ENCODE assay signal across 13 mouse cellular contexts in genomic region chr13:99307930-99308359, GRCm38 (mm10). TPM values are rescaled to one million over a fixed set of nuclear protein-coding genes. Genes with fewer than 3 reads are reported as not detected.
A peak's percentile ranks its signal among the peaks of the same experiment; 100 is the strongest.
DNase-seq lines count a peak whose midpoint lies in the region; ATAC-seq and TF ChIP-seq lines count a peak whose summit lies in the region.
"Had no signal": no experiment of that assay in that cellular context is flagged by ENCODE, and none has a peak within 500 bp of the region (broad histone marks: within the 10 kb centered on the region; RNA-seq: fewer than 3 reads in every experiment).

No protein-coding gene starts in this region.

- no peaks in the 10 kb centered on the region for H3K9me3 ChIP-seq in stomach, postnatal 0 days (ENCODE audit: control insufficient read depth, low read length)
- H3K9me3 ChIP-seq in midbrain, embryonic 15.5 days = no peaks in the 10 kb centered on the region
- H3K9me3 ChIP-seq: embryonic facial prominence, embryonic 15.5 days; limb, embryonic 12.5 days; midbrain, embryonic 12.5 days had no signal

- TF ChIP-seq CTCF in gastrocnemius, adult 2 months (IDR thresholded peaks at IDR 0.05) = no peak
- no peak for TF ChIP-seq CTCF in stomach, postnatal 0 days (IDR thresholded peaks at IDR 0.05; ENCODE audit: low read depth)

- no peaks in the 10 kb centered on the region for H3K36me3 ChIP-seq in stomach, postnatal 0 days (ENCODE audit: control insufficient read depth, insufficient read depth, low read length)
- no peaks in the 10 kb centered on the region for H3K36me3 ChIP-seq in midbrain, embryonic 15.5 days (replicated peaks)
- H3K36me3 ChIP-seq: embryonic facial prominence, embryonic 15.5 days; limb, embryonic 12.5 days; midbrain, embryonic 12.5 days had no signal

- no peak overlapping the region for H3K4me2 ChIP-seq in stomach, postnatal 0 days (replicated peaks; ENCODE audit: low read depth)
- no peak overlapping the region for H3K4me2 ChIP-seq in midbrain, embryonic 15.5 days
- H3K4me2 ChIP-seq: embryonic facial prominence, embryonic 15.5 days; limb, embryonic 12.5 days; midbrain, embryonic 12.5 days had no signal

- intact Hi-C loops in gastrocnemius, adult 2 months (cut with DNase I) = no loop called here
- intact Hi-C loops in gastrocnemius, postnatal 14 days (cut with DNase I; ENCODE audit: low total_unique reads) = no loop called here
- intact Hi-C loops in heart, postnatal 10 days (cut with DNase I) = no loop called here

- H3K4me3 ChIP-seq in gastrocnemius, adult 2 months = no peak overlapping the region
- no peak overlapping the region for H3K4me3 ChIP-seq in stomach, postnatal 0 days (ENCODE audit: low read depth, low read length)
- H3K4me3 ChIP-seq in midbrain, embryonic 15.5 days = no peak overlapping the region
- H3K4me3 ChIP-seq: embryonic facial prominence, embryonic 15.5 days; limb, embryonic 12.5 days; midbrain, embryonic 12.5 days had no signal

- DNase-seq in gastrocnemius, adult 2 months = no peak
- no peak for DNase-seq in gastrocnemius, postnatal 14 days
- DNase-seq in urinary bladder, postnatal 14 days (ENCODE audit: low spot score) = peak; percentile 41
- no peak for DNase-seq in urinary bladder, postnatal 10 days (ENCODE audit: low spot score)
- DNase-seq in heart, postnatal 10 days = peak; percentile 69 to 70
- DNase-seq in stomach, postnatal 0 days (ENCODE audit: low spot score) = no peak
- DNase-seq: cerebellum, adult 11-12 months; thymus, adult 18-20 months had no signal

- H3K27ac ChIP-seq in gastrocnemius, adult 2 months = peak overlapping the region; percentile 48
- H3K27ac ChIP-seq in stomach, postnatal 0 days (replicated peaks) = no peak overlapping the region
- H3K27ac ChIP-seq in midbrain, embryonic 15.5 days = no peak overlapping the region
- H3K27ac ChIP-seq: limb, embryonic 12.5 days; midbrain, embryonic 12.5 days had no signal

- 41% methylated on average over 5 of the region's 5 CpGs for WGBS in stomach, postnatal 0 days
- 85% methylated on average over 5 of the region's 5 CpGs for WGBS in midbrain, embryonic 15.5 days

- no peak overlapping the region for H3K9ac ChIP-seq in stomach, postnatal 0 days (ENCODE audit: low read length)
- H3K9ac ChIP-seq in midbrain, embryonic 15.5 days = no peak overlapping the region
- H3K9ac ChIP-seq: embryonic facial prominence, embryonic 15.5 days; limb, embryonic 12.5 days; midbrain, embryonic 12.5 days had no signal

- ATAC-seq in stomach, postnatal 0 days (ENCODE audit: low FRiP score, low TSS enrichment) = peak; percentile 42; the same call in 1 of the 2 replicates
- ATAC-seq in megakaryocyte-erythroid progenitor cell, adult 5-6 weeks (replicated peaks; ENCODE audit: low FRiP score, low TSS enrichment, poor library complexity, severe bottlenecking) = no peak
- ATAC-seq in midbrain, embryonic 15.5 days (replicated peaks) = no peak

- no peaks in the 10 kb centered on the region for H3K27me3 ChIP-seq in stomach, postnatal 0 days (ENCODE audit: control insufficient read depth, insufficient read depth, low read length)
- H3K27me3 ChIP-seq in midbrain, embryonic 15.5 days (replicated peaks) = no peaks in the 10 kb centered on the region
- H3K27me3 ChIP-seq: embryonic facial prominence, embryonic 15.5 days; limb, embryonic 12.5 days; midbrain, embryonic 12.5 days had no signal

- H3K4me1 ChIP-seq in stomach, postnatal 0 days (replicated peaks; ENCODE audit: control insufficient read depth, insufficient read depth) = peaks cover 6% of the 10 kb centered on the region
- H3K4me1 ChIP-seq in midbrain, embryonic 15.5 days = no peaks in the 10 kb centered on the region
- H3K4me1 ChIP-seq: midbrain, embryonic 12.5 days had no signal

- TF ChIP-seq EP300 in stomach, postnatal 0 days (optimal IDR thresholded peaks at IDR 0.05) = no peak

RNA-seq across cellular contexts. Expression of gene Ptcd2, which starts 36.6 kb away (rescaled TPM):
- total RNA-seq in gastrocnemius, adult 2 months (2021) = 10 to 100 TPM; 20.1 to 35.5 TPM
- total RNA-seq in gastrocnemius, postnatal 14 days (2021) = 10 to 100 TPM; 22.8 to 25.0 TPM
- total RNA-seq in heart, postnatal 10 days (2021) = 10 to 100 TPM; 38.8 to 43.6 TPM
- 30.1 and 31.0 TPM in 2 replicates for polyA plus RNA-seq in stomach, postnatal 0 days (2015; fragmentation: Nextera tagmentation; extraction: Ambion mirVana)
- 52.6 and 57.6 TPM in 2 replicates for total RNA-seq in megakaryocyte-erythroid progenitor cell, adult 5-6 weeks (2014; fragmentation: Nextera tagmentation)
- total RNA-seq in megakaryocyte-erythroid progenitor cell, adult 5-6 weeks (2017) = 60.9 and 74.7 TPM in 2 replicates
- 51.2 and 53.2 TPM in 2 replicates for polyA plus RNA-seq in midbrain, embryonic 15.5 days (2015; fragmentation: Nextera tagmentation; extraction: Ambion mirVana)

RNA-seq across cellular contexts. Expression of gene Mrps27, which starts 36.6 kb away (rescaled TPM):
- total RNA-seq in gastrocnemius, adult 2 months (2021) = 10 to 100 TPM; 24.0 to 32.9 TPM
- 10 to 100 TPM; 26.4 to 29.3 TPM for total RNA-seq in gastrocnemius, postnatal 14 days (2021)
- 10 to 100 TPM; 43.8 to 47.1 TPM for total RNA-seq in heart, postnatal 10 days (2021)
- 29.9 and 30.8 TPM in 2 replicates for polyA plus RNA-seq in stomach, postnatal 0 days (2015; fragmentation: Nextera tagmentation; extraction: Ambion mirVana)
- total RNA-seq in megakaryocyte-erythroid progenitor cell, adult 5-6 weeks (2014; fragmentation: Nextera tagmentation) = 33.3 and 42.7 TPM in 2 replicates
- total RNA-seq in megakaryocyte-erythroid progenitor cell, adult 5-6 weeks (2017) = 24.8 and 30.4 TPM in 2 replicates
- polyA plus RNA-seq in midbrain, embryonic 15.5 days (2015; fragmentation: Nextera tagmentation; extraction: Ambion mirVana) = 38.9 and 41.6 TPM in 2 replicates

Comparison
In these comparisons a context has a peak if more than half of its experiments do, and no peak if none do; other contexts are left out.
1. DNase-seq: peak in urinary bladder, postnatal 14 days (single experiment) and heart, postnatal 10 days (2 of 2); none in gastrocnemius, adult 2 months (single experiment), gastrocnemius, postnatal 14 days (single experiment), urinary bladder, postnatal 10 days (single experiment) and stomach, postnatal 0 days (single experiment).